Mouse (Mus musculus): Measurements from ENCODE around the gene Eif3i. TPM values are rescaled to one million over a fixed set of nuclear protein-coding genes. Genes with fewer than 3 reads are reported as not detected.

The Eif3i gene
- polyA plus RNA-seq, 1 experiment from 2014 or later, result 195 TPM

DNA sequence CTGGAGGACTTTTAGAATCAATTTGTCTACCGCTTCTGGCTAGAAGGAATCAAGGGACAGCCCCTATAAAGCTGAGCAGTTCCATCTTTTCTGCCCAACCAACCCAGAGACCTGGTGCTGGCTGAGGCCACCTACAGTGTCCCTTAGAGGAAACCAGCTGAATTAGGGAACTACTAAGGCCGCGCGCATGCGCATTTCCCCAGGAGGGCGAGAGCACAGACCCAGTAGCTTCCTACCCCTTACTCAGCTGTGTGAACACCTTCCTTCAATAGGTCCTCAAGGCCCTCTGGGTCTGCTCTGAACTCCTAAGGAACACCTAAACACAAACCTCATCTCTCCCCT, 24.6 kb upstream of the Eif3i start:
- 2% methylated on average over 6 of the region's 6 CpGs for WGBS
- H3K27me3 ChIP-seq (replicated peaks), result no peaks in the 10 kb centered on the region
- H3K27ac ChIP-seq, result peak overlapping the region; percentile 91
- H3K9ac ChIP-seq, result peak overlapping the region; percentile 70
- no peaks in the 10 kb centered on the region for H3K9me3 ChIP-seq
- peaks cover 33% of the 10 kb centered on the region for H3K36me3 ChIP-seq (replicated peaks)
- peak; percentile 49 for ATAC-seq (replicated peaks)
- H3K4me2 ChIP-seq, result peak overlapping the region; percentile 82
- H3K4me1 ChIP-seq, result peaks cover 49% of the 10 kb centered on the region
- peak overlapping the region; percentile 54 for H3K4me3 ChIP-seq

DNA sequence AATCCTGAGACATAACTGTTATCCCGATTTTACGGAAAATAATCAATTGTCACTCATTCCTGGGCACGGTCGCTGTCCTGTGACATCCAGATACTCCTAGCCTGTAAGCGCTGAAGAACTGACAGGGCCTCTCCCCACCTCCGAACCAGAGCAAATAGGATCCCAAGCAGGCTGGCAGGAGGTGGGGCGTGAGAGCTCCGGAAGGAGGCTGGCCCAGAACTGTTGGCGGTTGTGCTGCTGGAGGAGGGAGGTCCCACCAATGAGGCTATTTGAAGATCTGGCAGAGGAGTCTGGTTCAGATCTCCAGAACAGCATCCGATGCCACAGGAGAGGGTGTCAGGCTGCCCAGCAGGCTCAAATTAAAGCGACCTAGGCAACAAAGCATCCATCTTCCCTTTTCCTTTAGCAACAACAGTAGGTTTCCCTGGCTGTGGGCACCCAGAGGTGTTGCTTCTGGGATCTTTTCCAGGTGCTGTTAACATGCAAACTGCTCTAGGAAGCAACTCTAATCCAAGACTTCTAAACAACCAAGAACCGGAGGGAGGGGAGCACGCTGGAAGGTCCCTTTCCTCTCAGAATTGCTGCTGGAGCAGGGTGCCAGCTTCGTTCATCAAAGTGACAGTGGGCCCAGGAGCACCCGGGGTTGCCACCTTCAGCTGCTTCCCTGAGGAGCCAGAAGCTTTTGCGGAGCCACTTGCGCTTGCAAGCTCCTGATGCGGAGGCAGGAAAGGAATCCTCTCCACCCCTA, 24.0 kb upstream of the Eif3i start:
- 0% methylated on average over 18 of the region's 18 CpGs for WGBS
- Histone ChIP-seq H3K4me3 (peak overlapping the region; percentile 54), H3K4me1 (peaks cover 49% of the 10 kb centered on the region), H3K9ac (peak overlapping the region; percentile 70), H3K4me2 (peak overlapping the region; percentile 82), H3K27ac (peak overlapping the region; percentile 91), H3K9me3 (no peaks in the 10 kb centered on the region), H3K27me3 (replicated peaks) (no peaks in the 10 kb centered on the region), H3K36me3 (replicated peaks) (peaks cover 29% of the 10 kb centered on the region)
- ATAC-seq (replicated peaks), result peak; percentile 96

DNA sequence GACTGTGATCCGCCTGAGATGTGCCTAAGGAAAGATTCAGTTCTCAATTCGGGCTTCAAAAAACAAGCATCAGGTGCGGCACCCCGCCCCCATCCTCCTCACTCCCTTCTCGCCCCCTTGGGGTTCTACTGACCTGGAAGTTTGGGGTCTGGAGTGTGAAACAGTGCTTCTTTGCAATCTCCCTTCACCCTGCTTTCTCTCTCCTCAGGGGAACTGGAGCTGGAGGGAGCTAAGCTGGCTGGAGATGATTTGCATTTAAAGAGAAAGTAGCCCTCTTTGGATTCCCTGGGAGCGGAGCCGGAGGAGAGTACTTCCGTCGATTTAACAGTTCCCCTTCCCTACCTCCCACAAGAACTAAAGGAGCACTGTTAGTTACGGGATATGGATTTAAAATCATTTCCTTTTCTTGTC, 23.2 kb upstream of the Eif3i start, which contains the start of gene Ccdc28b:
Gene Ccdc28b (minus strand): TSS at position 267 of the 411 bp plus-strand sequence.
- 2% methylated on average over 10 of the region's 10 CpGs for WGBS
- Histone ChIP-seq H3K36me3 (replicated peaks) (peaks cover 22% of the 10 kb centered on the region), H3K27me3 (replicated peaks) (no peaks in the 10 kb centered on the region), H3K4me3 (peak within 1 kb of the TSS; percentile 54), H3K9me3 (no peaks in the 10 kb centered on the region), H3K27ac (peak within 1 kb of the TSS; percentile 91), H3K4me1 (peaks cover 53% of the 10 kb centered on the region), H3K9ac (peak within 1 kb of the TSS; percentile 70), H3K4me2 (peak within 1 kb of the TSS; percentile 82)
- ATAC-seq (replicated peaks), result peak; percentile 55

DNA sequence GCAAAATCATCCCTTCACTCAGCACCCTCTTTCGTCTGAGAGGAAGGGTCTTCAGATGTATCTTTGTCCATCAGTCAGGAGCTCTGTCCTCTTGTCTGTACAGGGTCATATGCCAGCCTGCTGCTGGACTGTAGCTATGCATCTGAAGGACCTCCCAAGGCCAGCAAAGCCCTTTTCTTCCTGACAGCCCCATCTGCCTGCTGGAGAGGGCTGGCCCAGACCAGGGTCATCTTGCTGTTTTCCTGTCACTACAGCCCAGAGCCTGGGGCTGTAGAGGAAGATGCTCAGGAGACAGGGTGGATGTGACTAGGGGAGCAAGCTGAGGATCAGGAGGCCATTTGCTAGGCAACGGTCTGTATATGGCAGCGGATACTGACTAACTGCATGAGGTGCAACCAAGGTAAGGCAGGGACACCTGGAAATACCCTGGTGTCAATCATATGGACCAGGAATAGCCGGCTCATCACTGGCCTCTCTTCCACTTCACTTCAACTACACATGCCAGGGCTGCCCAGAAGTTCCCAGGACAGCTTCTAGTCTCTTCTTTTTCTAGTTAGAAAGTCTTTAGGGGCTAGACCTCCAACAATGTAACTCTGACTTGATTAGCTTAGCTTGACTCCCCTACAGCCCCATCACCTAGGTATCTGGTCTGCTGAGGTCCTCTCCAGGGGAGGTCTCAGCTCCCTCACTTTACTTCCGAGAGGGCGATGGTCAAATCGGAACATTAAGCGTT, 22.5 kb upstream of the Eif3i start:
- no peak for ATAC-seq (replicated peaks)
- Histone ChIP-seq H3K9ac (peak overlapping the region; percentile 70), H3K27me3 (replicated peaks) (no peaks in the 10 kb centered on the region), H3K4me2 (peak overlapping the region; percentile 82), H3K36me3 (replicated peaks) (peaks cover 15% of the 10 kb centered on the region), H3K4me1 (peaks cover 58% of the 10 kb centered on the region), H3K4me3 (peak overlapping the region; percentile 54), H3K9me3 (no peaks in the 10 kb centered on the region), H3K27ac (peak overlapping the region; percentile 91)
- 24% methylated on average over 8 of the region's 8 CpGs for WGBS

GRCm38 (mm10) chr4:129622120-129622802, 21.8 kb upstream of the Eif3i start:
- Histone ChIP-seq H3K4me2 (peak overlapping the region; percentile 82), H3K36me3 (replicated peaks) (peaks cover 8% of the 10 kb centered on the region), H3K9ac (peak overlapping the region; percentile 70), H3K4me3 (peak overlapping the region; percentile 54), H3K4me1 (peaks cover 62% of the 10 kb centered on the region), H3K27ac (peak overlapping the region; percentile 91), H3K9me3 (no peaks in the 10 kb centered on the region), H3K27me3 (replicated peaks) (no peaks in the 10 kb centered on the region)
- WGBS, result 73% methylated on average over 11 of the region's 11 CpGs
- ATAC-seq (replicated peaks), result no peak

- Histone ChIP-seq H3K4me3 (no peak overlapping the region), H3K27ac (no peak overlapping the region), H3K9ac (no peak overlapping the region), H3K27me3 (replicated peaks) (no peaks in the 10 kb centered on the region), H3K4me2 (0 out of 2 replicates have a peak overlapping the region, but pooled peaks have one; percentile 0), H3K9me3 (no peaks in the 10 kb centered on the region), H3K4me1 (peaks cover 62% of the 10 kb centered on the region), H3K36me3 (replicated peaks) (no peaks in the 10 kb centered on the region)
- ATAC-seq (replicated peaks), result no peak
- WGBS, result 84% methylated on average over 8 of the region's 8 CpGs
These were observed 20.9 kb upstream of the Eif3i start for GRCm38 (mm10) chr4:129621283-129621841.

DNA sequence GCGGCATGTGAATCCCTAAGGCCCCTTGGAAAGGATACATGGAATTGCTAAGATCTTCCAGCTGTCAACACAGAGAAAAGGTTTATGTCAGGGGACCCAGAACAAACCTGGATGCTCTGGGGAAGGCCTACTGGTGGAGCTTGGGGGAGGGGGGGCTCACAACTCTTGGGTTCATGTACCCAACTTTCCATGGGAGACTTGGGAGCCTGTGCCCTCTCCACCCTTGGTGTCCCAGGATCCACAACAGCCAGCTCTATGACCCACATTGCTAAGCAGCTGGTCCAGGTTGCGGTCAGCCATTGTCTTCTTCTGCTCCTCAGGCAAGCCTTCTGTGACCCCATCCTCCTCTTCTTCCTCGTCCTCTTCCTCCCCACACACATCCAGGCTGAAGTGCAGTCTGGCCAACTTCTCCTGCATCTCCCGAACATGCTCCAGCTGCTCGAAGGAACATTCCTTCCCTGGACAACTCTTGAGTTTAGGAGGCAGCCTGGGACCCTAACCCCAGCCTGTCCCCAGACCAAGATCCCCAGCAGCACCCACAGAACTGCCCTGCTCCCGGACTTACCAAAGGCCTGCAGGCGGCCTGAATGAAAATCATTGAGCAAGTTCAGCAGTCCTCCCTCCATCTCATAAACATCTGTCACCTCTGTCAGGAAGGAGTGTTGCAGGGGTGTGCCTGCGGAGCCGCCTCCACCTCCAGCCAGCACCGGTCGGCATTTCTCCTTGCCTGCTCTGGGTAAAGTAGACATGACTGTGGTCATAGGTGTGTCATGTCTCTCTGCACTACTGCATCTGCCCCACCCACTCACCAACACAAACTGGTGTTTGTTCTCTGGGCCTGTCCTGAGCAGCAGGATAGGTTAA, 20.2 kb upstream of the Eif3i start:
- 91% methylated on average over 11 of the region's 11 CpGs for WGBS
- Histone ChIP-seq H3K9me3 (no peaks in the 10 kb centered on the region), H3K27ac (no peak overlapping the region; the same call in 1 of the 2 replicates), H3K27me3 (replicated peaks) (no peaks in the 10 kb centered on the region), H3K9ac (no peak overlapping the region), H3K4me3 (no peak overlapping the region), H3K4me1 (peaks cover 56% of the 10 kb centered on the region), H3K36me3 (replicated peaks) (no peaks in the 10 kb centered on the region), H3K4me2 (0 out of 2 replicates have a peak overlapping the region, but pooled peaks have one; percentile 0)
- no peak for ATAC-seq (replicated peaks)

DNA sequence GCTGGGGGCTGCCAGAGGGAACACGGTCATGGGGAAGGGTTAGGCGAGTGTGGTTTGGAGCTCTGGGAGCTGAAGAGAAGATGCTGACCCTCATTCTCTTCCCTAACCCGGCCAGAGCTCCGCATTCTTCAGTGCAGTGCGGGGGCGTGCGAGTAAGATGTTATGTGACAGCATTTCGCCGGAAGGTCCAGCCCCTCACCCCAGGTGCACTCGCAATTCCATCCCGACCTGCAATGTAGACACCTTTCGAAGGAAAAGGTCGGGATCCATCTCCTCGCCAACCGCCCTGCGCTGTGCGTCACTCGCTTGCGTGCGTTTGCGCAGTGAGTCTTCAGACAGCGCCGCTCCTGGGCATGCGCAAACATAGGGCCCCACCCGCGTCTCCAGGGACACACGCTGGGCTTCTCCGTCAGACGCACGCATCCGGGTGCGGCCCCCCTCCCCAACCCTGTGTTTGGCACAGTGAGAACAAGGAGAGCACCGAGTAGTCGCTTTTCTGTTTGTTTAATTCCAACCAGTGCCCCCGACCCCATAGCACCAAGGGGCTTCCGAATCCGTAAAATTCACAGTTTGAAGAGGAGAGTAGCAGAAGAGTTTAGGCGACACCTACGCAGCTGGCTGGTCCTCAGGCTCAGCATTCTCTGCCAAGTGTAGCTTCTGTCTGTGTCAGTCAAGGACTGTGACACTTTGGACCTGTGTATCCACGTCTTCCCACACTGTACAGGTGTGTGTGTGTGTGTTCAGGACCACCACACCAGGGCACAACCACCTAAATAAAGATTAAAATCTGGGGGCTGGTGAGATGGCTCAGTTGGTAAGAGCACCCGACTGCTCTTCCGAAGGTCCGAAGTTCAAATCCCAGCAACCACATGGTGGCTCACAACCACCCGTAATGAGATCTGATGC, 18.6 kb upstream of the Eif3i start, which contains the start of gene Iqcc:
Gene Iqcc (minus strand): TSS at position 314 of the 906 bp plus-strand sequence.
- 4% methylated on average over 44 of the region's 44 CpGs for WGBS
- Histone ChIP-seq H3K9ac (peak within 1 kb of the TSS; percentile 73), H3K4me2 (peak within 1 kb of the TSS; percentile 77), H3K27me3 (replicated peaks) (no peaks in the 10 kb centered on the region), H3K4me3 (peak within 1 kb of the TSS; percentile 55), H3K27ac (peak within 1 kb of the TSS; percentile 92), H3K36me3 (replicated peaks) (no peaks in the 10 kb centered on the region), H3K9me3 (no peaks in the 10 kb centered on the region), H3K4me1 (peaks cover 41% of the 10 kb centered on the region)
- peak; percentile 89 for ATAC-seq (replicated peaks)

- no peaks in the 10 kb centered on the region for H3K36me3 ChIP-seq (replicated peaks)
- no peaks in the 10 kb centered on the region for H3K9me3 ChIP-seq
- peaks cover 39% of the 10 kb centered on the region for H3K4me1 ChIP-seq
- H3K4me3 ChIP-seq, result peak overlapping the region; percentile 55
- H3K27me3 ChIP-seq (replicated peaks), result no peaks in the 10 kb centered on the region
- ATAC-seq (replicated peaks), result no peak
- H3K27ac ChIP-seq, result peak overlapping the region; percentile 92; the same call in 1 of the 2 replicates
- peak overlapping the region; percentile 77 for H3K4me2 ChIP-seq
- WGBS, result 94% methylated on average over 5 of the region's 5 CpGs
- peak overlapping the region; percentile 73; the same call in 1 of the 2 replicates for H3K9ac ChIP-seq
These were observed 17.6 kb upstream of the Eif3i start for GRCm38 (mm10) chr4:129618031-129618430.

- no peak for ATAC-seq (replicated peaks)
- Histone ChIP-seq H3K4me1 (peaks cover 31% of the 10 kb centered on the region), H3K27ac (no peak overlapping the region), H3K9ac (no peak overlapping the region), H3K9me3 (no peaks in the 10 kb centered on the region), H3K4me2 (no peak overlapping the region), H3K36me3 (replicated peaks) (no peaks in the 10 kb centered on the region), H3K4me3 (no peak overlapping the region), H3K27me3 (replicated peaks) (no peaks in the 10 kb centered on the region)
- WGBS, result 95% methylated on average over 7 of the region's 7 CpGs
These were observed 16.7 kb upstream of the Eif3i start for GRCm38 (mm10) chr4:129617121-129617641.
